Mouse (Mus musculus) v-Abl transformed pro-B cells (cell line): ENCODE data around the gene Zfp281.

Experiments used
- in situ Hi-C, 2 experiments: fragments of 400-800 bp; cut with MboI; formaldehyde crosslinking; loops; one replicate each; pipeline ENCODE4 v1.15.1; 2025; ENCODE audit not compliant: unreplicated experiment in 2 of 2

Zfp281 gene

GRCm38 (mm10) chr1:136678836-136679235, 54.1 kb downstream of the Zfp281 start:
- in situ Hi-C loops: loop anchor here in 1 of 2 experiments (5.0 kb wide), 1 partner anchor 37 kb away; no protein-coding TSS in a partner anchor
